Mouse (Mus musculus): ENCODE results near the gene Tex45. TPM values are rescaled to one million over a fixed set of nuclear protein-coding genes. Genes with fewer than 3 reads are reported as not detected.

The Tex45 gene
- polyA plus RNA-seq, 1 experiment from 2014 or later: not detected

DNA sequence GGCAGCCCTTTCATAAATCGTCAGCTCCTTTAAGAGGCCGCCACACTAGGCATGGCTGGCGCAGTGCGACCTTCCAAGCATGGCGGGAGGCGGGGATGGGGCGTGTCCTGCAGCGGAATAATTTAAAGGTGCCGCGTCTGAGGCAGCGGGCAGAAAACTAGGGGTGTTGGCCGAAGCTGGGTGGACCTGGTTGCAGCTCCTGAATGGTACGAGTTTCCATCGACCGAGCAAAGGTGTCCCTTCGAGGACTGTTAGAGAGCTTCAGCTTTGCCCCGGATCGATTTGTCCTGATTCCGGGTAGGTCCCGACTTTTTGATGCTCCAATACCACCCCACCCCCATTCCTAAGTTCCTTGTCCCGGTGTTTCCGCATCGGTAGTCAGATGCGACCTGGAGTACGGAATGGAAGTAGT lies 44.6 kb downstream of the Tex45 start, which contains the start of gene Pnpla6:
Gene Pnpla6, plus strand, starts transcription at position 125 of the 412 bp plus-strand sequence.
- no peaks in the 10 kb centered on the region for H3K4me1 ChIP-seq (replicated peaks; ENCODE audit: control insufficient read depth, insufficient read depth, low read length)
- peak; percentile 69 for ATAC-seq (replicated peaks; ENCODE audit: low FRiP score, low TSS enrichment, low read depth)
- under 1% methylated on average over 25 of the region's 25 CpGs for WGBS

DNA sequence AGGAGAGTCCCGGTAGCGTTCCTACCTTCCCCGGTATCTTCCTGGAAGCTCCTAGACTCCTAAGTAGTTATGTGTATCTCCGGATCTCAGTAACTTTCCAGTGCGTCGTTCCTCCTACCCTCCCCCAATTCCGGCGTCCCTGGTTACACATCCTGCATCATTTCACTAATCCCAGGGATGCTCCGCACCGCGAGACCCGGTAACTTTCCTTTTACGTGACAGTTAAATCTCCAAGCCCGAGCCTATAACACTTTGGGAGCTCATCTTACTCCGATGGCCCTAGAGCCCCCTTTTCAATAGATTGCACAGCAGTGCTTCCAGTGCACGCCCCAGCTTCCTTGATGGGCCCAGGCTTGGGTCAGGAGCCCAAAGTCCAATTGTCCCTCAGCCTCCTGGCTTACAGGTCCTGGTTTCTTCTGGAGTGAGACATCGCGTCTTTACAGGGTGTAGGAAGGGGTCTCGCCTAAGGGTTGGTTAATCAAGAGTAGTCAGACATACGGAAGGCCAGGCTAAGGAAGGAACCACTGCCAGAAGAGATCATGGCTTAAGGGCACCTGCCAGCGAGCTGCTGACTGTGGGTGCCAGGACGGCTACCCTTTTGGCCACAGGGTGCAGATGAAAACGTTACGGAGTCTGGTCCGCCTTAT lies 45.2 kb downstream of the Tex45 start:
- under 1% methylated on average over 25 of the region's 25 CpGs for WGBS
- H3K4me1 ChIP-seq (replicated peaks; ENCODE audit: control insufficient read depth, insufficient read depth, low read length): no peaks in the 10 kb centered on the region
- H3K36me3 ChIP-seq (ENCODE audit: control insufficient read depth, insufficient read depth, low read length): peaks cover 27% of the 10 kb centered on the region
- peak; percentile 81 for DNase-seq (ENCODE audit: low spot score)
- H3K4me2 ChIP-seq (ENCODE audit: low read length): peak overlapping the region; percentile 63
- peak; percentile 49 for ATAC-seq (replicated peaks; ENCODE audit: low FRiP score, low TSS enrichment, low read depth)
- H3K9me3 ChIP-seq (ENCODE audit: control insufficient read depth, low read length): no peaks in the 10 kb centered on the region
- H3K9ac ChIP-seq (ENCODE audit: low read length): peak overlapping the region; percentile 61
- peak overlapping the region; percentile 73 for H3K4me3 ChIP-seq (ENCODE audit: low read depth, low read length)
- H3K27me3 ChIP-seq (replicated peaks; ENCODE audit: control insufficient read depth, insufficient read depth, low read length): no peaks in the 10 kb centered on the region
- H3K27ac ChIP-seq (ENCODE audit: low read depth): peak overlapping the region; percentile 74; the same call in 1 of the 2 replicates

More for the DNA sequence above, 44.6 kb downstream of the Tex45 start, which contains the start of gene Pnpla6:
- H3K4me2 ChIP-seq (ENCODE audit: low read length): peak within 1 kb of the TSS; percentile 63
- peaks cover 32% of the 10 kb centered on the region for H3K36me3 ChIP-seq (ENCODE audit: control insufficient read depth, insufficient read depth, low read length)
- peak within 1 kb of the TSS; percentile 73 for H3K4me3 ChIP-seq (ENCODE audit: low read depth, low read length)
- peak; percentile 94 for DNase-seq (ENCODE audit: low spot score)
- peak within 1 kb of the TSS; percentile 74; the same call in 1 of the 2 replicates for H3K27ac ChIP-seq (ENCODE audit: low read depth)
- H3K9me3 ChIP-seq (ENCODE audit: control insufficient read depth, low read length): no peaks in the 10 kb centered on the region
- no peaks in the 10 kb centered on the region for H3K27me3 ChIP-seq (replicated peaks; ENCODE audit: control insufficient read depth, insufficient read depth, low read length)
- peak within 1 kb of the TSS; percentile 61 for H3K9ac ChIP-seq (ENCODE audit: low read length)

DNA sequence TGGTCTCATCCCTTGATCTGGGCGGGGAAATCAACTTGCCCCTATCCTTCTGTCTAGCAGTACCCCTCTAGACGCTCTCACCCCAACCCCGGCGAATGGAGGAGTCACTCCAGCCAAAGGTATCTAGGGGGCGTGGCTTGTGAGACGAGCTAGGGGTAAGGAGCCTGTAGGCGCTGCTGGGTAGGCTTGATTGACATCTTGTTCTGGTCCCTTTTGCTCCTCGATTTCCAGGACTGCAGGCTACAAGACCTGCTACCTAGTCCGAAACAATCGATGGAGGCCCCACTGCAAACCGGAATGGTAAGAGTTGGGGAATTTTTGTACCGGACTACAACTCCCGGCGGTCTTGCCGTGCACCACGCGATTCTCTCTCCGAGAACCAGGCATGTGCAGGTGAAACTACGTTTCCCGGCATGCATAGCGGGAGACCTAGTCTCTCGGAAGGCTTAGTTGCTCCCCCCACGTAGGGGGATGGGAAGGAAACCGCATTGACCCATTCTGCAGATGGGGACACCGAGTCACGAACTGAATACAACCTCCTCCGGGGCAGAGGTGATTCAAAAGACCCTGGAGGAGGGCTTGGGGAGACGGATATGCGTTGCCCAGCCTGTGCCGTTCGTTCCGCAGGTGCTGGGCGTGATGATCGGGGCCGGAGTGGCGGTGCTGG lies 45.9 kb downstream of the Tex45 start:
- Histone ChIP-seq H3K4me2 (ENCODE audit: low read length) (peak overlapping the region; percentile 63), H3K4me1 (replicated peaks; ENCODE audit: control insufficient read depth, insufficient read depth, low read length) (no peaks in the 10 kb centered on the region), H3K36me3 (ENCODE audit: control insufficient read depth, insufficient read depth, low read length) (peaks cover 22% of the 10 kb centered on the region), H3K4me3 (ENCODE audit: low read depth, low read length) (peak overlapping the region; percentile 73), H3K27ac (ENCODE audit: low read depth) (peak overlapping the region; percentile 74; the same call in 1 of the 2 replicates), H3K9me3 (ENCODE audit: control insufficient read depth, low read length) (no peaks in the 10 kb centered on the region), H3K27me3 (replicated peaks; ENCODE audit: control insufficient read depth, insufficient read depth, low read length) (no peaks in the 10 kb centered on the region), H3K9ac (ENCODE audit: low read length) (peak overlapping the region; percentile 61)
- DNase-seq (ENCODE audit: low spot score): peak; percentile 92
- peak; percentile 86 for ATAC-seq (replicated peaks; ENCODE audit: low FRiP score, low TSS enrichment, low read depth)
- under 1% methylated on average over 36 of the region's 36 CpGs for WGBS

DNA sequence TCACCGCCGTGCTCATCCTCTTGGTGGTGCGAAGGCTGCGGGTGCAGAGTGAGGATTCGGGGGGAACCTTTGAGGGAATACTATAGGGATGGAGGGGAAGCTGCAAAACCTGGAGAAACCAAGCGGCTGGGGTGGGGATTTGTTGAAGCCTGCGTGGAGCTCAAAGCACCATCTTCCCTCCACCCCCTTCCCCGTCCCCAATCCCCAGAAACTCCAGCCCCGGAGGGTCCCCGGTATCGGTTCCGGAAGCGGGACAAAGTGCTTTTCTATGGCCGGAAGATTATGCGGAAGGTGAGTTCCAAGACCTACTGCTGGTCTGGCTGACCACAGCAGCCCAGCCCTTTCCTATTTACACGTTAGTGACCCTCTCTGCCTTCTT lies 46.4 kb downstream of the Tex45 start:
- H3K27ac ChIP-seq (ENCODE audit: low read depth): peak overlapping the region; percentile 74; the same call in 1 of the 2 replicates
- WGBS: 4% methylated on average over 16 of the region's 16 CpGs
- DNase-seq (ENCODE audit: low spot score): no peak

DNA sequence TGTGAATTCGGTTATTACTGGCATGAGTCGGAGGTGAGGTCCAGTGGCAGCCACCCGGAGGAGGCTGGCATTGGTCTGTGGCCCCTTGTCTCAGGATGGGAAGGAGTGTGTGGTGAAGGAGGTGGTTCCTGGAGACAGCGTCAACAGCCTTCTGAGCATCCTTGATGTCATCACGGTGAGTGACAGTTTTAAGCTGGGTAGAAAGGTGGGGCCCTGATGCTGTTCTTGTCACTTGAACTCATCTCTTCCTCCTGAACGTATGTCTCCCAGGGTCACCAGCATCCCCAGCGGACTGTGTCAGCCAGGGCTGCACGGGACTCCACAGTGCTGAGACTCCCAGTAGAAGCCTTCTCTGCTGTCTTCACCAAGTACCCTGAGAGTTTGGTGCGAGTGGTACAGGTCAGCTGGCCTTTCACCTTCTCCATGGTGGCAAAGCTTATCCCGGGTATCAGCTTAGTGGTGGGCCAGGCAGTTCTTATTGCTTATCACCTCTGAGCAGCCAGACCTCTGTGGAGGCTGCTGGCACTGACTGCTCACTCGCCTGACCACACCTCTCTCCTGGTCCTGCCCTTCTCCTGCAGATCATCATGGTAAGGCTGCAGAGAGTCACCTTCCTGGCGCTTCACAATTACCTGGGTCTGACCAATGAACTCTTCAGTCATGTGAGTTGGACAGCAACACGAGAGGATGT lies 51.5 kb downstream of the Tex45 start:
- Histone ChIP-seq H3K27me3 (replicated peaks; ENCODE audit: control insufficient read depth, insufficient read depth, low read length) (no peaks in the 10 kb centered on the region), H3K27ac (ENCODE audit: low read depth) (no peak overlapping the region), H3K4me3 (ENCODE audit: low read depth, low read length) (no peak overlapping the region), H3K4me1 (replicated peaks; ENCODE audit: control insufficient read depth, insufficient read depth, low read length) (no peaks in the 10 kb centered on the region), H3K4me2 (ENCODE audit: low read length) (no peak overlapping the region), H3K9ac (ENCODE audit: low read length) (no peak overlapping the region), H3K9me3 (ENCODE audit: control insufficient read depth, low read length) (no peaks in the 10 kb centered on the region), H3K36me3 (ENCODE audit: control insufficient read depth, insufficient read depth, low read length) (peaks cover 30% of the 10 kb centered on the region)
- DNase-seq (ENCODE audit: low spot score): no peak
- 90% methylated on average over 13 of the region's 13 CpGs for WGBS
- no peak for ATAC-seq (replicated peaks; ENCODE audit: low FRiP score, low TSS enrichment, low read depth)

More for the DNA sequence above, 46.4 kb downstream of the Tex45 start:
- no peaks in the 10 kb centered on the region for H3K9me3 ChIP-seq (ENCODE audit: control insufficient read depth, low read length)
- H3K4me2 ChIP-seq (ENCODE audit: low read length): peak overlapping the region; percentile 63
- peak overlapping the region; percentile 73 for H3K4me3 ChIP-seq (ENCODE audit: low read depth, low read length)
- ATAC-seq (replicated peaks; ENCODE audit: low FRiP score, low TSS enrichment, low read depth): no peak
- no peaks in the 10 kb centered on the region for H3K27me3 ChIP-seq (replicated peaks; ENCODE audit: control insufficient read depth, insufficient read depth, low read length)
- peaks cover 19% of the 10 kb centered on the region for H3K36me3 ChIP-seq (ENCODE audit: control insufficient read depth, insufficient read depth, low read length)
- peak overlapping the region; percentile 61 for H3K9ac ChIP-seq (ENCODE audit: low read length)
- no peaks in the 10 kb centered on the region for H3K4me1 ChIP-seq (replicated peaks; ENCODE audit: control insufficient read depth, insufficient read depth, low read length)

DNA sequence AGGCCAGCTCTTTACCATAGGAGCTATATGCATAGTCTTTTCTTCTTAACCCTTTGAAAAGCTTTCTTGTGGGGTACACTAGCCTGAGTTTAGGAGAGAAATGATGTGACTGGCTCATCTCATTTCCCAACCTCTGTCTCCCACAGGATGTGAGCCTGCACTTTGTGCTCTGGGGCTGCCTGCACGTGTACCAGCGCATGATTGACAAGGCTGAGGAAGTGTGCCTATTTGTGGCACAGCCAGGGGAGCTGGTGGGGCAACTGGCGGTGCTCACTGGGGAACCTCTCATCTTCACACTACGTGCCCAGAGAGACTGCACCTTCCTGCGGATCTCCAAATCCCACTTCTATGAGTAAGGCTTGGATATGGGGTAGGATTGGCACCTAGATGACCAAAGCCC lies 60.2 kb downstream of the Tex45 start:
- Histone ChIP-seq H3K9me3 (ENCODE audit: control insufficient read depth, low read length) (no peaks in the 10 kb centered on the region), H3K4me3 (ENCODE audit: low read depth, low read length) (no peak overlapping the region), H3K4me2 (ENCODE audit: low read length) (no peak overlapping the region), H3K27ac (ENCODE audit: low read depth) (no peak overlapping the region), H3K4me1 (replicated peaks; ENCODE audit: control insufficient read depth, insufficient read depth, low read length) (no peaks in the 10 kb centered on the region), H3K36me3 (ENCODE audit: control insufficient read depth, insufficient read depth, low read length) (peaks cover 35% of the 10 kb centered on the region), H3K9ac (ENCODE audit: low read length) (no peak overlapping the region), H3K27me3 (replicated peaks; ENCODE audit: control insufficient read depth, insufficient read depth, low read length) (no peaks in the 10 kb centered on the region)
- ATAC-seq (replicated peaks; ENCODE audit: low FRiP score, low TSS enrichment, low read depth) (no peak), DNase-seq (ENCODE audit: low spot score) (no peak)
- WGBS: 89% methylated on average over 5 of the region's 5 CpGs

DNA sequence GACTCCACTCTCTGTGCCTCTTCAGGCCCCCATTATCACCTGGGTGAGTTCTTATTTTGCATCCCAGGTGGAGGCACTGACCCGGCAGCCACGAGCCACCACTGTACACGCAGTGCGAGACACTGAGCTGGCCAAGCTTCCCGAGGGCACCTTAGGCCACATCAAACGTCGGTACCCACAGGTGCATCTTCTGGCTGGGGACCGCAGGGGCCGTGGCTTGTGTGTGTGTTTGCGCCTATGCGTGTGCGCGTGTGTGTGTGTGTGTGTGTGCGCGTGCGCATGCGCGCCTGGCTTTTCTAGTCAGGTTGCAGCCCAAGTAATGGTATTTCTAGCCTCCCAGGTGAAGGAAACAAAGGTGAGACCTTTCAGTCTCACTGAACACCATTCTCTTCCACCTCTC lies 61.3 kb downstream of the Tex45 start:
- 92% methylated on average over 18 of the region's 18 CpGs for WGBS
- no peak overlapping the region for H3K4me3 ChIP-seq (ENCODE audit: low read depth, low read length)
- H3K4me1 ChIP-seq (replicated peaks; ENCODE audit: control insufficient read depth, insufficient read depth, low read length): no peaks in the 10 kb centered on the region
- ATAC-seq (replicated peaks; ENCODE audit: low FRiP score, low TSS enrichment, low read depth): no peak
- no peaks in the 10 kb centered on the region for H3K27me3 ChIP-seq (replicated peaks; ENCODE audit: control insufficient read depth, insufficient read depth, low read length)
- H3K9me3 ChIP-seq (ENCODE audit: control insufficient read depth, low read length): no peaks in the 10 kb centered on the region
- H3K4me2 ChIP-seq (ENCODE audit: low read length): no peak overlapping the region
- H3K36me3 ChIP-seq (ENCODE audit: control insufficient read depth, insufficient read depth, low read length): peaks cover 45% of the 10 kb centered on the region
- no peak overlapping the region for H3K27ac ChIP-seq (ENCODE audit: low read depth)
- H3K9ac ChIP-seq (ENCODE audit: low read length): no peak overlapping the region
- no peak for DNase-seq (ENCODE audit: low spot score)

DNA sequence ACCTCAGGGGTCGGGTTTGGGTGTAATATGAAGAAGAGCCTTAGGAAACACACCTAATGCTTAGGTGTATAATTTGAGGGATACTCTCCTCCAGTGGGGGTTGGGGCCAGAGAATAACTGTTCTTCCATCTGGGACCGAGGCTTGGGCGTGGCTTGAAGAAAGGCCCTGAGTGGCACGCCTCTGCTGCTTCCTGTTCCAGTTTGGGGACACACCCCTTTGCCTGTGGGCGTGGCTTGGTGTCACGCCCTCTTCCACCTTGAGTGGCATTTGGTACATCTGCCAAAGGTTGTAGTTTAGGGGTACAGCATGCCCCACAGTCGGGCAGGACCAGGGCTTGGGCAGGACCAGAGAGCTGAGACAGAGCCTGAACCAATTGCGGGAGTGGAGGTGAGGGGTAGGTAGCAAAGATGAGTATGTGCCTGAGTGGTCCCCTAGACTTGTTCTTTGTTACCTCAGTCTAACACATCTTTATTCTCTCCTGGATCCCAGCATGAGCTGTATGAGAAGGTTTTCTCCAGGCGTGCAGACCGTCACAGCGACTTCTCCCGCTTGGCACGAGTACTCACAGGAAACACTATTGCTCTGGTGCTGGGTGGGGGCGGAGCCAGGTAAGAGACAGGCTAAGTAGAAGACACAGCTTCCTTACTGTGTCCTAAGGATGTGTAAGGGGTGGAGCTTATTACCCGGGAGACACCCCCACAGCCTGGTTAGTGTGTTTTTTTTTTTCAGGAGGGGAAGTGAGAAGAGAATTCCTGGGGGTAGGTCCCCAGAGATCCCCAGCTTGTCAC lies 65.6 kb downstream of the Tex45 start:
- Histone ChIP-seq H3K27me3 (replicated peaks; ENCODE audit: control insufficient read depth, insufficient read depth, low read length) (no peaks in the 10 kb centered on the region), H3K4me2 (ENCODE audit: low read length) (no peak overlapping the region), H3K9me3 (ENCODE audit: control insufficient read depth, low read length) (no peaks in the 10 kb centered on the region), H3K4me1 (replicated peaks; ENCODE audit: control insufficient read depth, insufficient read depth, low read length) (no peaks in the 10 kb centered on the region), H3K4me3 (ENCODE audit: low read depth, low read length) (no peak overlapping the region), H3K36me3 (ENCODE audit: control insufficient read depth, insufficient read depth, low read length) (peaks cover 74% of the 10 kb centered on the region), H3K9ac (ENCODE audit: low read length) (no peak overlapping the region), H3K27ac (ENCODE audit: low read depth) (no peak overlapping the region)
- ATAC-seq (replicated peaks; ENCODE audit: low FRiP score, low TSS enrichment, low read depth) (no peak; the same call in 1 of the 2 replicates), DNase-seq (ENCODE audit: low spot score) (no peak)
- 67% methylated on average over 15 of the region's 15 CpGs for WGBS

All from intestine, embryonic 14.5 days (tissue).